Mouse (Mus musculus) neural tube, embryonic 11.5 days (tissue): Measurements from ENCODE around the gene Pced1b. TPM values are rescaled to one million over a fixed set of nuclear protein-coding genes. Genes with fewer than 3 reads are reported as not detected.

Source experiments
- ATAC-seq: fragments of 200-750 bp; cut with Nextera tagmentation; 2 replicates; pipeline ENCODE4 v1.8.0; 2017; ENCODE audit warnings: moderate number of reproducible peaks, mild to moderate bottlenecking, moderate TSS enrichment, moderate library complexity; ENCODE audit not compliant: insufficient read depth, low FRiP score, low TSS enrichment
- DNase-seq: peaks from one replicate; pipeline ENCODE4 v3.0.0-alpha.2; 2015; ENCODE audit warnings: low spot score
- H3K27ac ChIP-seq: fragments of 300-500 bp; sonication (generic); 2 replicates; pipeline ENCODE4 v1.5.1; 2014; ENCODE audit warnings: low read depth, mild to moderate bottlenecking, low read length
- H3K27me3 ChIP-seq: fragments of 300-500 bp; sonication (generic); 2 replicates; pipeline ENCODE4 v1.6.1; 2014; ENCODE audit warnings: mild to moderate bottlenecking, low read length, mixed read lengths; ENCODE audit not compliant: control insufficient read depth, insufficient read depth
- H3K36me3 ChIP-seq: fragments of 300-500 bp; sonication (generic); 2 replicates; pipeline ENCODE4 v1.6.1; 2014; ENCODE audit warnings: mild to moderate bottlenecking, low read length, moderate library complexity, mixed read lengths; ENCODE audit not compliant: control insufficient read depth, insufficient read depth
- H3K4me1 ChIP-seq: fragments of 300-500 bp; sonication (generic); 2 replicates; pipeline ENCODE4 v1.6.1; 2014; ENCODE audit warnings: low read length, mixed read lengths; ENCODE audit not compliant: control insufficient read depth, insufficient read depth
- H3K4me2 ChIP-seq: fragments of 300-500 bp; sonication (generic); 2 replicates; pipeline ENCODE4 v1.6.1; 2014; ENCODE audit warnings: low read depth, mild to moderate bottlenecking, moderate library complexity
- H3K4me3 ChIP-seq: fragments of 300-500 bp; sonication (generic); 2 replicates; pipeline ENCODE4 v1.5.1; 2014; ENCODE audit warnings: low read depth, low read length
- H3K9ac ChIP-seq: fragments of 300-500 bp; sonication (generic); 2 replicates; pipeline ENCODE4 v1.6.1; 2014; ENCODE audit warnings: mild to moderate bottlenecking, low read length
- H3K9me3 ChIP-seq: fragments of 300-500 bp; sonication (generic); 2 replicates; pipeline ENCODE4 v1.6.1; 2016; ENCODE audit warnings: low read length; ENCODE audit not compliant: control insufficient read depth
- WGBS: fragments of 180-500 bp; shearing (Covaris S2); extraction: QIAGEN DNeasy Blood & Tissue Kit; methylation state at CpG from one replicate; pipeline ENCODE4 v1.1.7; 2014; 5-methylcytosine and 5-hydroxymethylcytosine counted together
- polyA plus RNA-seq: library from polyadenylated mRNA; unstranded; fragments of >200 nt; fragmentation: Nextera tagmentation; extraction: Ambion mirVana; gene quantifications from 2 replicates; pipeline ENCODE4 v1.2.1, GENCODE M21; 2014

The Pced1b gene
- polyA plus RNA-seq, 1 experiment from 2014 or later: 3.6 TPM

- DNase-seq (no peak), ATAC-seq (no peak)
- Histone ChIP-seq H3K9ac (no peak overlapping the region), H3K4me1 (no peaks in the 10 kb centered on the region), H3K27ac (no peak overlapping the region), H3K4me3 (no peak overlapping the region), H3K9me3 (no peaks in the 10 kb centered on the region), H3K4me2 (no peak overlapping the region), H3K27me3 (no peaks in the 10 kb centered on the region), H3K36me3 (no peaks in the 10 kb centered on the region)
- WGBS: 94% methylated on average over 5 of the region's 5 CpGs
Observed at GRCm38 (mm10) chr15:97287436-97288143, 40.7 kb downstream of the Pced1b start.

GRCm38 (mm10) chr15:97288690-97289089 is 41.8 kb downstream of the Pced1b start:
- WGBS: 88% methylated on average over 13 of the region's 13 CpGs
- H3K4me3 ChIP-seq: no peak overlapping the region
- no peaks in the 10 kb centered on the region for H3K36me3 ChIP-seq
- H3K27me3 ChIP-seq: no peaks in the 10 kb centered on the region
- no peak overlapping the region for H3K9ac ChIP-seq
- H3K4me1 ChIP-seq: no peaks in the 10 kb centered on the region
- no peak overlapping the region for H3K4me2 ChIP-seq
- ATAC-seq (no peak), DNase-seq (no peak)
- H3K9me3 ChIP-seq: no peaks in the 10 kb centered on the region
- H3K27ac ChIP-seq: no peak overlapping the region

GRCm38 (mm10) chr15:97289176-97289575 is 42.3 kb downstream of the Pced1b start:
- ATAC-seq: no peak
- WGBS: 90% methylated on average over 4 of the region's 4 CpGs
- H3K27me3 ChIP-seq: no peaks in the 10 kb centered on the region

DNA sequence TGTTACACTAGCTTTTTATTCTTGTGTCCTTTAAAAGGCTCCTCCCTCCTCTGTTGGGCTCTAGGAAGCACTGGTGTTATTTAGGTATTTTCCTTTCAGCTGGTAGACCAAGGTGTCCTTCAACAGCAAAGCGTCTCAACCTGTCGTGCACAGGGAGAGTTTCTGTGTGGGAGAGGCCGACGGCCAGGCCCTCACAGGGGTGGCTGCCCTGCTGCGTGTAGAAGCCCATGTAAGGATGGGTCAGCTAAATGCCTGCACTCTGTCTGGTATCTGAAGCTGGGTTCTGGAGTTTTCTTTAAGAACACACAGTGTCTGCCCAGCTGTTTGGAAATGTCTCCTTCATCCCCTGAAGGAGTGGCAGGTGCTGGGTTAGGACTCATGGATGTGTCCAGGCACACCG is 43.4 kb downstream of the Pced1b start:
- H3K9ac ChIP-seq: no peak overlapping the region
- no peak overlapping the region for H3K4me3 ChIP-seq
- WGBS: 91% methylated on average over 6 of the region's 6 CpGs
- DNase-seq: no peak
- H3K27ac ChIP-seq: no peak overlapping the region
- H3K4me2 ChIP-seq: no peak overlapping the region
- no peaks in the 10 kb centered on the region for H3K36me3 ChIP-seq
- H3K27me3 ChIP-seq: no peaks in the 10 kb centered on the region
- H3K4me1 ChIP-seq: no peaks in the 10 kb centered on the region
- no peak for ATAC-seq
- no peaks in the 10 kb centered on the region for H3K9me3 ChIP-seq

More at GRCm38 (mm10) chr15:97289176-97289575, 42.3 kb downstream of the Pced1b start:
- H3K4me2 ChIP-seq: no peak overlapping the region
- no peak overlapping the region for H3K4me3 ChIP-seq
- no peaks in the 10 kb centered on the region for H3K4me1 ChIP-seq
- no peak for DNase-seq
- H3K9me3 ChIP-seq: no peaks in the 10 kb centered on the region
- no peak overlapping the region for H3K27ac ChIP-seq
- H3K36me3 ChIP-seq: no peaks in the 10 kb centered on the region
- H3K9ac ChIP-seq: no peak overlapping the region

- no peaks in the 10 kb centered on the region for H3K36me3 ChIP-seq
- no peaks in the 10 kb centered on the region for H3K4me1 ChIP-seq
- no peak overlapping the region for H3K4me2 ChIP-seq
- no peaks in the 10 kb centered on the region for H3K9me3 ChIP-seq
- H3K9ac ChIP-seq: no peak overlapping the region
- no peak overlapping the region for H3K27ac ChIP-seq
- no peak overlapping the region for H3K4me3 ChIP-seq
- no peak for ATAC-seq
- DNase-seq: no peak
- no peaks in the 10 kb centered on the region for H3K27me3 ChIP-seq
- 85% methylated on average over 21 of the region's 21 CpGs for WGBS
Observed at GRCm38 (mm10) chr15:97291291-97292050, 44.6 kb downstream of the Pced1b start.

DNA sequence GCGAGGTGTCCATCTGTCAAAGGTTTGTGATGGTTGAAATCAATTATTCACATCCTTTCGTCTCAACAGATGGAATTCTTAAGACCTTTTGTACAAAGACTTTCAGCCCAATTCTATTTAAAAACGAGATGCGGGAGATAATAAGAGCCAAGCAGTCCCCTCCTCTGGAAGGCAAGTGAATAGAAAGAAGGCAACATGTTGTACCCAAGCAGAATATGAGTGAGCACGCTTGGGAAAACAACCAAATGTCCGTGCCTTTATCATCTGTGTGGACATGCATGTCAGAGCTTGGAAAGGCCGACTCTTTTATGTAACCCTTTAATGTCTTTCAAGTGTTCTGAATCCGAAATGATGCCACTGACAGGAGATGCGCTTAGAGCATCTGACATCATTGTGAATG is 61.0 kb downstream of the Pced1b start:
- 68% methylated on average over 9 of the region's 9 CpGs for WGBS
- H3K36me3 ChIP-seq: no peaks in the 10 kb centered on the region
- no peak overlapping the region for H3K4me2 ChIP-seq
- no peaks in the 10 kb centered on the region for H3K27me3 ChIP-seq
- H3K9me3 ChIP-seq: no peaks in the 10 kb centered on the region
- H3K27ac ChIP-seq: no peak overlapping the region
- ATAC-seq (no peak), DNase-seq (no peak)
- H3K9ac ChIP-seq: no peak overlapping the region
- H3K4me3 ChIP-seq: no peak overlapping the region
- H3K4me1 ChIP-seq: no peaks in the 10 kb centered on the region

DNA sequence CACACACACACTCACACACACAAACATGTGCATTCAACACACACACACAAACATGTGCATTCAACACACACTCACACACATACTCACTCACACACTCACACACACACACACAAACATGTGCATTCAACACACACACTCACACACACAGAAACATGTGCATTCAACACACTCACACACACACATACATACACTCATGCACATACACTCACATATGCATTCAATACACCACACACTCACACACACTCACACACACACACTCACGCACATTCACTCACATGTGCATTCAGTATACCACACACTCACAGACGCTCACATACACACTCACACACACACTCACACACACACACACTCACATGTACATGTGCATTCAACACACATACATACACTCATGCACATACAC is 62.6 kb downstream of the Pced1b start:
- no peaks in the 10 kb centered on the region for H3K9me3 ChIP-seq
- no peaks in the 10 kb centered on the region for H3K36me3 ChIP-seq
- no peaks in the 10 kb centered on the region for H3K27me3 ChIP-seq
- H3K4me2 ChIP-seq: no peak overlapping the region
- H3K4me3 ChIP-seq: no peak overlapping the region
- H3K9ac ChIP-seq: no peak overlapping the region
- DNase-seq (no peak), ATAC-seq (no peak)
- WGBS: 89% methylated on average over 2 of the region's 2 CpGs
- H3K27ac ChIP-seq: no peak overlapping the region
- no peaks in the 10 kb centered on the region for H3K4me1 ChIP-seq

GRCm38 (mm10) chr15:97310251-97310650 is 63.3 kb downstream of the Pced1b start:
- no peak for ATAC-seq

DNA sequence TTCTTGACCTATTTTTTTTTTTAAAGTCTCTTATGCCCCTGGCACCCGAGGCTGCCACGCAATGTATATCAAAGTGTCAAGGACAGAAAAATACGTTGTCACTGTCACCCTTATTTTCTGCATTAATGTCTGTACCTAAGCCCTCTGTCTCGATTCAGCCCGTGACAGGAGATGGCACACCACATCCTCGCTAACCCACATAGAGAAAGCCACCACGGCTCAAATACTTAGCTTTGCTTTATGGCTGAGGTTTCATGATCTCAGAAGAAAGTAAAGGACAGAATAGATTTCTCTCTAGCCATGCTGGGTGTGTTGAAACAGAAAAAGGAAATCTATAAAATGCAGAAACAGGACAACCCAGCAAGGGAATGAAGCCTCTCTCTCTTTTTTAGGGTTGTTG is 64.3 kb downstream of the Pced1b start:
- Histone ChIP-seq H3K4me3 (no peak overlapping the region), H3K4me1 (no peaks in the 10 kb centered on the region), H3K9ac (no peak overlapping the region), H3K27ac (no peak overlapping the region), H3K27me3 (no peaks in the 10 kb centered on the region), H3K36me3 (no peaks in the 10 kb centered on the region), H3K4me2 (no peak overlapping the region), H3K9me3 (no peaks in the 10 kb centered on the region)
- ATAC-seq (no peak), DNase-seq (no peak)
- WGBS: 87% methylated on average over 7 of the region's 7 CpGs

More at GRCm38 (mm10) chr15:97310251-97310650, 63.3 kb downstream of the Pced1b start:
- no peaks in the 10 kb centered on the region for H3K9me3 ChIP-seq
- H3K4me3 ChIP-seq: no peak overlapping the region
- DNase-seq: no peak
- no peak overlapping the region for H3K27ac ChIP-seq
- no peaks in the 10 kb centered on the region for H3K4me1 ChIP-seq
- H3K9ac ChIP-seq: no peak overlapping the region
- H3K4me2 ChIP-seq: no peak overlapping the region
- no peaks in the 10 kb centered on the region for H3K27me3 ChIP-seq
- 91% methylated on average over 9 of the region's 9 CpGs for WGBS
- no peaks in the 10 kb centered on the region for H3K36me3 ChIP-seq
